Mouse (Mus musculus): Measurements from ENCODE around the gene Camkmt. TPM values are rescaled to one million over a fixed set of nuclear protein-coding genes. Genes with fewer than 3 reads are reported as not detected.

Camkmt gene
- 1 to 10 TPM; 6.7 to 7.5 TPM for total RNA-seq (2023)

GRCm38 (mm10) chr17:85090120-85091099 lies at the start of gene Camkmt, which contains the start of gene Prepl:
Gene Camkmt, plus strand, starts transcription at chr17:85090552.
Gene Prepl, minus strand, starts transcription at chr17:85090241.

Other genes starting within 250 kb of the Camkmt start
- 10 to 100 TPM; 43.6 to 45.9 TPM for gene Ppm1b, start 133.8 kb upstream of the Camkmt start, total RNA-seq (2023)
- gene Slc3a1, start 62.2 kb upstream of the Camkmt start, total RNA-seq (2023) = under 1 TPM; 0.15 to 0.18 TPM
- 1 to 10 TPM; 8.2 to 9.8 TPM for gene Prepl, start 311 bp upstream of the Camkmt start, total RNA-seq (2023)

All from neutrophil, adult 83 days (primary cell).